Mouse (Mus musculus) cerebellum, adult 2 months (tissue): ENCODE data around the gene Drc7. TPM values are rescaled to one million over a fixed set of nuclear protein-coding genes. Genes with fewer than 3 reads are reported as not detected.

Experiments
- DNase-seq, 2 experiments: peaks; one replicate each; pipeline ENCODE4 v3.0.0; 2021
- H3K27ac ChIP-seq: fragments of 200-500 bp; 2 replicates; pipeline ENCODE4 v1.5.1; 2012; ENCODE audit warnings: low read length, control low read depth, inconsistent platforms; ENCODE audit not compliant: insufficient read depth
- H3K27me3 ChIP-seq: fragments of 200-500 bp; 2 replicates; pipeline ENCODE4 v1.6.1; 2012; ENCODE audit warnings: inconsistent platforms, mild to moderate bottlenecking, low read length, moderate library complexity; ENCODE audit not compliant: control insufficient read depth, insufficient read depth
- H3K4me1 ChIP-seq: fragments of 200-500 bp; 2 replicates; pipeline ENCODE4 v1.6.1; 2011; ENCODE audit warnings: low read length; ENCODE audit not compliant: control insufficient read depth, insufficient read depth
- H3K4me3 ChIP-seq: fragments of 200-500 bp; replicated peaks from 2 replicates; pipeline ENCODE3; 2011; ENCODE audit warnings: mild to moderate bottlenecking, low read depth, low read length, control low read depth; ENCODE audit not compliant: insufficient read depth
- CTCF ChIP-seq: fragments of 200-500 bp; IDR thresholded peaks from 2 replicates; pipeline ENCODE4 v1.5.1; 2011; ENCODE audit warnings: low read depth, mild to moderate bottlenecking, control low read depth, low read length, moderate library complexity, borderline replicate concordance; ENCODE audit not compliant: insufficient read depth
- POLR2A ChIP-seq: fragments of 200-500 bp; IDR thresholded peaks from 2 replicates; pipeline ENCODE4 v1.6.1; 2011; ENCODE audit warnings: low read length, control low read depth, borderline replicate concordance; ENCODE audit not compliant: insufficient read depth
- WGBS: fragments of 180-500 bp; shearing (Covaris S2); methylation state at CpG from one replicate; pipeline ENCODE4 v1.1.7; 2018; 5-methylcytosine and 5-hydroxymethylcytosine counted together
- polyA plus RNA-seq: library from polyadenylated mRNA; depleted of rRNA; stranded (reverse); fragments of >200 nt; gene quantifications from 2 replicates; pipeline ENCODE4 v1.2.3, GENCODE M21; 2012

The Drc7 gene
- polyA plus RNA-seq, 1 experiment = 2.2 TPM

- Histone ChIP-seq H3K4me3 (no peak overlapping the region), H3K27me3 (no peaks in the 10 kb centered on the region), H3K4me1 (peaks cover 26% of the 10 kb centered on the region), H3K27ac (no peak overlapping the region)
- DNase-seq = no peak
- TF ChIP-seq POLR2A (no peak), CTCF (no peak)
- WGBS = 87% methylated on average over 4 of the region's 4 CpGs
These were observed 29.4 kb downstream of the Drc7 start for GRCm38 (mm10) chr8:95084261-95084660.

GRCm38 (mm10) chr8:95084744-95085431 lies 30.0 kb downstream of the Drc7 start:
- TF ChIP-seq POLR2A (no peak), CTCF (no peak)
- Histone ChIP-seq H3K27ac (no peak overlapping the region), H3K4me3 (no peak overlapping the region), H3K27me3 (no peaks in the 10 kb centered on the region), H3K4me1 (peaks cover 26% of the 10 kb centered on the region)
- WGBS = 77% methylated on average over 10 of the region's 10 CpGs
- no peak for DNase-seq

GRCm38 (mm10) chr8:95085432-95086141 lies 30.7 kb downstream of the Drc7 start:
- Histone ChIP-seq H3K27ac (no peak overlapping the region), H3K27me3 (no peaks in the 10 kb centered on the region), H3K4me3 (no peak overlapping the region), H3K4me1 (peaks cover 26% of the 10 kb centered on the region)
- TF ChIP-seq POLR2A (no peak), CTCF (no peak)
- DNase-seq = peak; percentile 72 to 82
- 45% methylated on average over 7 of the region's 7 CpGs for WGBS

- Histone ChIP-seq H3K27ac (no peak overlapping the region), H3K4me1 (no peaks in the 10 kb centered on the region), H3K4me3 (no peak overlapping the region), H3K27me3 (no peaks in the 10 kb centered on the region)
- WGBS = 53% methylated on average over 4 of the region's 4 CpGs
- DNase-seq = no peak
- TF ChIP-seq CTCF (no peak), POLR2A (no peak)
These were observed 38.7 kb downstream of the Drc7 start for GRCm38 (mm10) chr8:95093574-95093973.

GRCm38 (mm10) chr8:95099009-95099408 lies 44.1 kb downstream of the Drc7 start:
- peak; percentile 85 for TF ChIP-seq CTCF
- no peak for TF ChIP-seq POLR2A
- no peaks in the 10 kb centered on the region for H3K4me1 ChIP-seq
- WGBS = 29% methylated on average over 5 of the region's 5 CpGs
- DNase-seq = peak; percentile 56 to 67
- no peak overlapping the region for H3K27ac ChIP-seq
- H3K4me3 ChIP-seq = no peak overlapping the region
- H3K27me3 ChIP-seq = no peaks in the 10 kb centered on the region

- WGBS = 74% methylated on average over 4 of the region's 4 CpGs
- TF ChIP-seq CTCF (no peak), POLR2A (no peak)
- H3K4me1 ChIP-seq = no peaks in the 10 kb centered on the region
- no peak overlapping the region for H3K27ac ChIP-seq
- DNase-seq = no peak
- H3K27me3 ChIP-seq = no peaks in the 10 kb centered on the region
- H3K4me3 ChIP-seq = no peak overlapping the region
These were observed 47.1 kb downstream of the Drc7 start for GRCm38 (mm10) chr8:95101972-95102371.

- 90% methylated on average over 13 of the region's 13 CpGs for WGBS
- Histone ChIP-seq H3K27ac (no peak overlapping the region), H3K4me1 (no peaks in the 10 kb centered on the region), H3K4me3 (no peak overlapping the region), H3K27me3 (no peaks in the 10 kb centered on the region)
- no peak for TF ChIP-seq POLR2A
- no peak for TF ChIP-seq CTCF
- no peak for DNase-seq
These were observed 52.4 kb downstream of the Drc7 start for GRCm38 (mm10) chr8:95107306-95107705.

GRCm38 (mm10) chr8:95112594-95112993 lies 57.7 kb downstream of the Drc7 start:
- no peaks in the 10 kb centered on the region for H3K4me1 ChIP-seq
- WGBS = 87% methylated on average over 3 of the region's 3 CpGs
- DNase-seq = no peak
- H3K4me3 ChIP-seq = no peak overlapping the region
- H3K27ac ChIP-seq = no peak overlapping the region
- no peaks in the 10 kb centered on the region for H3K27me3 ChIP-seq
- TF ChIP-seq CTCF (no peak), POLR2A (no peak)
